Mouse (Mus musculus) hematopoietic stem cell, adult 5-6 weeks (primary cell): ENCODE results near the gene Nckap5. TPM values are rescaled to one million over a fixed set of nuclear protein-coding genes. Genes with fewer than 3 reads are reported as not detected.

Experiments used
- ATAC-seq, 2 experiments: fragments of 125-278 bp in 1 of 2; replicated peaks in 1 of 2; 2 replicates each; pipeline ENCODE4 v1.8.0; 2016 to 2017; ENCODE audit warnings: inconsistent platforms in 2 of 2, mild to moderate bottlenecking in 2 of 2, moderate number of reproducible peaks in 2 of 2, low read depth in 1 of 2, moderate TSS enrichment in 1 of 2; ENCODE audit not compliant: low FRiP score in 2 of 2, poor library complexity in 2 of 2, severe bottlenecking in 2 of 2, insufficient read depth in 1 of 2, low TSS enrichment in 1 of 2
- total RNA-seq: library from RNA; stranded (forward); fragments of 172-1452, 232-1000 nt; gene quantifications from 2 replicates; pipeline ENCODE4 v1.2.3, GENCODE M21; 2017

Gene Nckap5
- total RNA-seq, 1 experiment from 2014 or later, result not detected

GRCm38 (mm10) chr1:126676769-126677168 lies 153.8 kb downstream of the Nckap5 start:
- no peak for ATAC-seq

GRCm38 (mm10) chr1:126675142-126675541 lies 155.5 kb downstream of the Nckap5 start:
- no peak for ATAC-seq

GRCm38 (mm10) chr1:126673238-126673637 lies 157.4 kb downstream of the Nckap5 start:
- no peak for ATAC-seq

- no peak for ATAC-seq
Measured at GRCm38 (mm10) chr1:126670507-126670906, 160.1 kb downstream of the Nckap5 start.

GRCm38 (mm10) chr1:126660098-126660999 lies 170.2 kb downstream of the Nckap5 start:
- ATAC-seq, result no peak

GRCm38 (mm10) chr1:126658731-126659130 lies 171.9 kb downstream of the Nckap5 start:
- no peak for ATAC-seq

GRCm38 (mm10) chr1:126656246-126656645 lies 174.4 kb downstream of the Nckap5 start:
- ATAC-seq, result no peak

GRCm38 (mm10) chr1:126652085-126652484 lies 178.5 kb downstream of the Nckap5 start:
- no peak for ATAC-seq

GRCm38 (mm10) chr1:126650806-126651205 lies 179.8 kb downstream of the Nckap5 start:
- ATAC-seq, result no peak

GRCm38 (mm10) chr1:126642751-126643150 lies 187.8 kb downstream of the Nckap5 start:
- ATAC-seq, result no peak

- no peak for ATAC-seq
Measured at GRCm38 (mm10) chr1:126639463-126639862, 191.1 kb downstream of the Nckap5 start.

- ATAC-seq, result no peak
Measured at GRCm38 (mm10) chr1:126637515-126637914, 193.1 kb downstream of the Nckap5 start.

- ATAC-seq, result no peak
Measured at GRCm38 (mm10) chr1:126626206-126626605, 204.4 kb downstream of the Nckap5 start.

GRCm38 (mm10) chr1:126622036-126622435 lies 208.6 kb downstream of the Nckap5 start:
- no peak for ATAC-seq

GRCm38 (mm10) chr1:126617464-126618041 lies 213.0 kb downstream of the Nckap5 start:
- ATAC-seq, result no peak

GRCm38 (mm10) chr1:126616964-126617363 lies 213.6 kb downstream of the Nckap5 start:
- ATAC-seq, result no peak

- ATAC-seq, result no peak
Measured at GRCm38 (mm10) chr1:126612916-126613315, 217.7 kb downstream of the Nckap5 start.

GRCm38 (mm10) chr1:126608586-126608985 lies 222.0 kb downstream of the Nckap5 start:
- no peak for ATAC-seq
